Mouse (Mus musculus) embryo, embryonic 9.5 days (tissue): ENCODE results near the gene Cep162.
A peak's percentile ranks its signal among the peaks of the same experiment; 100 is the strongest.

Experiments
- DNase-seq: peaks from one replicate; pipeline ENCODE4 v3.0.0-alpha.2; 2017; ENCODE audit errors: extremely low spot score

The Cep162 gene

GRCm38 (mm10) chr9:87254903-87255695 lies at the start of gene Cep162:
Gene Cep162 (minus strand): TSS chr9:87255536.
- peak; percentile 92 for DNase-seq

GRCm38 (mm10) chr9:87303196-87303595 lies 47.9 kb upstream of the Cep162 start:
- DNase-seq, result no peak

GRCm38 (mm10) chr9:87298900-87299299 lies 43.6 kb upstream of the Cep162 start:
- DNase-seq, result no peak

GRCm38 (mm10) chr9:87297522-87297921 lies 42.2 kb upstream of the Cep162 start:
- DNase-seq, result no peak

GRCm38 (mm10) chr9:87255696-87256030 lies 327 bp upstream of the Cep162 start:
- DNase-seq, result no peak

- no peak for DNase-seq
Measured at GRCm38 (mm10) chr9:87248118-87248517, 7.2 kb downstream of the Cep162 start.

GRCm38 (mm10) chr9:87247678-87248077 lies 7.7 kb downstream of the Cep162 start:
- DNase-seq, result no peak

GRCm38 (mm10) chr9:87213204-87213603 lies 42.1 kb downstream of the Cep162 start:
- DNase-seq, result no peak

- no peak for DNase-seq
Measured at GRCm38 (mm10) chr9:87210830-87211339, 44.5 kb downstream of the Cep162 start.

GRCm38 (mm10) chr9:87202431-87202830 lies 52.9 kb downstream of the Cep162 start:
- no peak for DNase-seq

GRCm38 (mm10) chr9:87200919-87201318 lies 54.4 kb downstream of the Cep162 start:
- no peak for DNase-seq

GRCm38 (mm10) chr9:87200426-87200825 lies 54.9 kb downstream of the Cep162 start:
- DNase-seq, result no peak

GRCm38 (mm10) chr9:87198036-87198435 lies 57.3 kb downstream of the Cep162 start:
- no peak for DNase-seq

GRCm38 (mm10) chr9:87197277-87197676 lies 58.1 kb downstream of the Cep162 start:
- no peak for DNase-seq

GRCm38 (mm10) chr9:87193721-87194120 lies 61.6 kb downstream of the Cep162 start:
- no peak for DNase-seq

- no peak for DNase-seq
Measured at GRCm38 (mm10) chr9:87187336-87187735, 68.0 kb downstream of the Cep162 start.

GRCm38 (mm10) chr9:87182231-87182630 lies 73.1 kb downstream of the Cep162 start:
- DNase-seq, result no peak

GRCm38 (mm10) chr9:87178534-87178933 lies 76.8 kb downstream of the Cep162 start:
- no peak for DNase-seq

GRCm38 (mm10) chr9:87171517-87171916 lies 83.8 kb downstream of the Cep162 start:
- no peak for DNase-seq

- no peak for DNase-seq
Measured at GRCm38 (mm10) chr9:87170891-87171290, 84.4 kb downstream of the Cep162 start.

GRCm38 (mm10) chr9:87169144-87169543 lies 86.2 kb downstream of the Cep162 start:
- no peak for DNase-seq

GRCm38 (mm10) chr9:87168051-87168450 lies 87.3 kb downstream of the Cep162 start:
- no peak for DNase-seq

- no peak for DNase-seq
Measured at GRCm38 (mm10) chr9:87167001-87167830, 88.1 kb downstream of the Cep162 start.
